Mouse (Mus musculus) midbrain, embryonic 15.5 days (tissue): ENCODE data around the gene Prom2. TPM values are rescaled to one million over a fixed set of nuclear protein-coding genes. Genes with fewer than 3 reads are reported as not detected.

Source experiments
- ATAC-seq: fragments of 200-750 bp; cut with Nextera tagmentation; replicated peaks from 2 replicates; pipeline ENCODE4 v1.8.0; 2017; ENCODE audit warnings: moderate TSS enrichment
- H3K27ac ChIP-seq: fragments of 300-500 bp; sonication (generic); 2 replicates; pipeline ENCODE4 v1.5.1; 2015; ENCODE audit warnings: mild to moderate bottlenecking, inconsistent platforms
- H3K27me3 ChIP-seq: fragments of 300-500 bp; sonication (generic); replicated peaks from 2 replicates; pipeline ENCODE4 v1.6.1; 2015; ENCODE audit warnings: inconsistent platforms
- H3K36me3 ChIP-seq: fragments of 300-500 bp; sonication (generic); replicated peaks from 2 replicates; pipeline ENCODE4 v1.6.1; 2015; ENCODE audit warnings: inconsistent platforms
- H3K4me1 ChIP-seq: fragments of 300-500 bp; sonication (generic); 2 replicates; pipeline ENCODE4 v1.6.1; 2015; ENCODE audit warnings: inconsistent platforms
- H3K4me2 ChIP-seq: fragments of 300-500 bp; sonication (generic); 2 replicates; pipeline ENCODE4 v1.6.1; 2015; ENCODE audit warnings: inconsistent platforms, mild to moderate bottlenecking, moderate library complexity
- H3K4me3 ChIP-seq: fragments of 300-500 bp; sonication (generic); 2 replicates; pipeline ENCODE4 v1.5.1; 2015; ENCODE audit warnings: mild to moderate bottlenecking, inconsistent platforms
- H3K9ac ChIP-seq: fragments of 300-500 bp; sonication (generic); 2 replicates; pipeline ENCODE4 v1.6.1; 2015; ENCODE audit warnings: mild to moderate bottlenecking, inconsistent platforms
- H3K9me3 ChIP-seq: fragments of 300-500 bp; sonication (generic); 2 replicates; pipeline ENCODE4 v1.6.1; 2016; ENCODE audit warnings: inconsistent platforms
- WGBS: fragments of 180-500 bp; shearing (Covaris S2); methylation state at CpG from one replicate; pipeline ENCODE4 v1.1.7; 2015; ENCODE audit warnings: mixed read lengths; 5-methylcytosine and 5-hydroxymethylcytosine counted together
- polyA plus RNA-seq: library from polyadenylated mRNA; unstranded; fragments of >200 nt; fragmentation: Nextera tagmentation; extraction: Ambion mirVana; gene quantifications from 2 replicates; pipeline ENCODE4 v1.2.1, GENCODE M21; 2015

Prom2 gene
- polyA plus RNA-seq, 1 experiment from 2014 or later = 0.14 TPM

GRCm38 (mm10) chr2:127506131-127506632, 35.1 kb downstream of the Prom2 start:
- no peaks in the 10 kb centered on the region for H3K9me3 ChIP-seq
- H3K4me3 ChIP-seq = no peak overlapping the region
- H3K4me2 ChIP-seq = no peak overlapping the region
- no peak overlapping the region for H3K9ac ChIP-seq
- WGBS = 89% methylated on average over 6 of the region's 6 CpGs
- ATAC-seq = no peak
- H3K36me3 ChIP-seq = no peaks in the 10 kb centered on the region
- no peaks in the 10 kb centered on the region for H3K27me3 ChIP-seq
- H3K27ac ChIP-seq = no peak overlapping the region
- peaks cover 15% of the 10 kb centered on the region; the same call in 1 of the 2 replicates for H3K4me1 ChIP-seq

- H3K9me3 ChIP-seq = no peaks in the 10 kb centered on the region
- no peak overlapping the region for H3K9ac ChIP-seq
- no peak overlapping the region for H3K4me3 ChIP-seq
- H3K4me1 ChIP-seq = peaks cover 10% of the 10 kb centered on the region; the same call in 1 of the 2 replicates
- 71% methylated on average over 4 of the region's 4 CpGs for WGBS
- no peak overlapping the region for H3K27ac ChIP-seq
- no peak for ATAC-seq
- no peaks in the 10 kb centered on the region for H3K27me3 ChIP-seq
- no peaks in the 10 kb centered on the region for H3K36me3 ChIP-seq
- H3K4me2 ChIP-seq = no peak overlapping the region
Measured at GRCm38 (mm10) chr2:127505196-127505595, 36.1 kb downstream of the Prom2 start.

GRCm38 (mm10) chr2:127503751-127504549, 37.3 kb downstream of the Prom2 start:
- WGBS = 35% methylated on average over 8 of the region's 8 CpGs
- H3K9me3 ChIP-seq = no peaks in the 10 kb centered on the region
- H3K36me3 ChIP-seq = no peaks in the 10 kb centered on the region
- peaks cover 10% of the 10 kb centered on the region; the same call in 1 of the 2 replicates for H3K4me1 ChIP-seq
- no peak overlapping the region for H3K4me3 ChIP-seq
- 0 out of 2 replicates have a peak overlapping the region, but pooled peaks have one; percentile 35 for H3K27ac ChIP-seq
- H3K27me3 ChIP-seq = no peaks in the 10 kb centered on the region
- no peak overlapping the region for H3K9ac ChIP-seq
- H3K4me2 ChIP-seq = no peak overlapping the region
- ATAC-seq = peak; percentile 46; the same call in 1 of the 2 replicates

GRCm38 (mm10) chr2:127501061-127501460, 40.2 kb downstream of the Prom2 start:
- Histone ChIP-seq H3K36me3 (no peaks in the 10 kb centered on the region), H3K27ac (no peak overlapping the region), H3K4me1 (peaks cover 10% of the 10 kb centered on the region; the same call in 1 of the 2 replicates), H3K27me3 (no peaks in the 10 kb centered on the region), H3K4me2 (no peak overlapping the region), H3K4me3 (no peak overlapping the region), H3K9ac (no peak overlapping the region), H3K9me3 (no peaks in the 10 kb centered on the region)
- no peak for ATAC-seq
- 59% methylated on average over 7 of the region's 7 CpGs for WGBS

GRCm38 (mm10) chr2:127498750-127499149, 42.5 kb downstream of the Prom2 start:
- ATAC-seq = no peak

GRCm38 (mm10) chr2:127496321-127496720, 44.9 kb downstream of the Prom2 start:
- ATAC-seq = no peak
- Histone ChIP-seq H3K9ac (no peak overlapping the region), H3K27me3 (no peaks in the 10 kb centered on the region), H3K4me3 (no peak overlapping the region), H3K27ac (no peak overlapping the region), H3K36me3 (no peaks in the 10 kb centered on the region), H3K4me1 (no peaks in the 10 kb centered on the region), H3K9me3 (no peaks in the 10 kb centered on the region), H3K4me2 (no peak overlapping the region)
- WGBS = 54% methylated on average over 1 of the region's 1 CpGs

More at GRCm38 (mm10) chr2:127498750-127499149, 42.5 kb downstream of the Prom2 start:
- no peaks in the 10 kb centered on the region for H3K36me3 ChIP-seq
- no peak overlapping the region for H3K4me3 ChIP-seq
- H3K4me1 ChIP-seq = no peaks in the 10 kb centered on the region
- no peaks in the 10 kb centered on the region for H3K9me3 ChIP-seq
- no peak overlapping the region for H3K4me2 ChIP-seq
- H3K27me3 ChIP-seq = no peaks in the 10 kb centered on the region
- 78% methylated on average over 8 of the region's 8 CpGs for WGBS
- no peak overlapping the region for H3K9ac ChIP-seq
- H3K27ac ChIP-seq = no peak overlapping the region

GRCm38 (mm10) chr2:127484476-127485170, 56.6 kb downstream of the Prom2 start:
- peaks cover 31% of the 10 kb centered on the region for H3K4me1 ChIP-seq
- H3K4me3 ChIP-seq = peak overlapping the region; percentile 12
- ATAC-seq = peak; percentile 61
- H3K27me3 ChIP-seq = peaks cover 62% of the 10 kb centered on the region
- peak overlapping the region; percentile 44 for H3K4me2 ChIP-seq
- H3K27ac ChIP-seq = no peak overlapping the region
- no peak overlapping the region for H3K9ac ChIP-seq
- 8% methylated on average over 19 of the region's 19 CpGs for WGBS
- H3K9me3 ChIP-seq = no peaks in the 10 kb centered on the region
- no peaks in the 10 kb centered on the region for H3K36me3 ChIP-seq

GRCm38 (mm10) chr2:127483001-127483400, 58.3 kb downstream of the Prom2 start:
- H3K27ac ChIP-seq = no peak overlapping the region
- H3K4me3 ChIP-seq = peak overlapping the region; percentile 23; the same call in 1 of the 2 replicates
- H3K27me3 ChIP-seq = peaks cover 68% of the 10 kb centered on the region
- H3K9me3 ChIP-seq = no peaks in the 10 kb centered on the region
- H3K36me3 ChIP-seq = no peaks in the 10 kb centered on the region
- ATAC-seq = no peak
- H3K4me2 ChIP-seq = peak overlapping the region; percentile 47
- 2% methylated on average over 18 of the region's 21 CpGs for WGBS
- peaks cover 31% of the 10 kb centered on the region for H3K4me1 ChIP-seq
- no peak overlapping the region for H3K9ac ChIP-seq

- H3K9ac ChIP-seq = no peak overlapping the region
- H3K36me3 ChIP-seq = no peaks in the 10 kb centered on the region
- under 1% methylated on average over 21 of the region's 21 CpGs for WGBS
- peaks cover 68% of the 10 kb centered on the region for H3K27me3 ChIP-seq
- 0 out of 2 replicates have a peak, but pooled peaks have one; percentile 8 for ATAC-seq
- H3K4me2 ChIP-seq = peak overlapping the region; percentile 47
- H3K4me1 ChIP-seq = peaks cover 31% of the 10 kb centered on the region
- H3K9me3 ChIP-seq = no peaks in the 10 kb centered on the region
- H3K27ac ChIP-seq = no peak overlapping the region
- H3K4me3 ChIP-seq = peak overlapping the region; percentile 23
Measured at GRCm38 (mm10) chr2:127482533-127482911, 58.7 kb downstream of the Prom2 start.

- under 1% methylated on average over 59 of the region's 59 CpGs for WGBS
Measured at GRCm38 (mm10) chr2:127481841-127482532, 59.3 kb downstream of the Prom2 start.

GRCm38 (mm10) chr2:127479763-127480162, 61.5 kb downstream of the Prom2 start:
- H3K4me2 ChIP-seq = no peak overlapping the region
- no peaks in the 10 kb centered on the region for H3K9me3 ChIP-seq
- whole genome bisulfite sequencing = 75% methylated on average over 10 of the region's 10 CpGs
- H3K9ac ChIP-seq = no peak overlapping the region
- no peak for ATAC-seq
- H3K4me3 ChIP-seq = no peak overlapping the region
- H3K27ac ChIP-seq = no peak overlapping the region
- no peaks in the 10 kb centered on the region for H3K36me3 ChIP-seq
- peaks cover 56% of the 10 kb centered on the region for H3K27me3 ChIP-seq
- peaks cover 29% of the 10 kb centered on the region for H3K4me1 ChIP-seq

More at GRCm38 (mm10) chr2:127481841-127482532, 59.3 kb downstream of the Prom2 start:
- Histone ChIP-seq H3K27me3 (peaks cover 68% of the 10 kb centered on the region), H3K4me3 (peak overlapping the region; percentile 23), H3K36me3 (no peaks in the 10 kb centered on the region), H3K4me1 (peaks cover 31% of the 10 kb centered on the region), H3K9me3 (no peaks in the 10 kb centered on the region), H3K9ac (no peak overlapping the region), H3K27ac (no peak overlapping the region), H3K4me2 (peak overlapping the region; percentile 47)
- no peak for ATAC-seq

- Histone ChIP-seq H3K4me3 (no peak overlapping the region), H3K27me3 (peaks cover 50% of the 10 kb centered on the region), H3K9ac (no peak overlapping the region), H3K36me3 (no peaks in the 10 kb centered on the region), H3K4me1 (peaks cover 24% of the 10 kb centered on the region), H3K9me3 (no peaks in the 10 kb centered on the region), H3K27ac (no peak overlapping the region), H3K4me2 (no peak overlapping the region)
- ATAC-seq = no peak
- WGBS = 76% methylated on average over 4 of the region's 4 CpGs
Measured at GRCm38 (mm10) chr2:127479210-127479609, 62.1 kb downstream of the Prom2 start.
